Mouse (Mus musculus) ES-E14 (cell line): ENCODE results near the gene Mybpc3. TPM values are rescaled to one million over a fixed set of nuclear protein-coding genes. Genes with fewer than 3 reads are reported as not detected.

Experiments used
- DNase-seq: peaks from one replicate; pipeline ENCODE4 v3.0.0-alpha.2; 2013; ENCODE audit warnings: low read depth, low spot score
- H3K27ac ChIP-seq: 2 replicates; pipeline ENCODE4 v1.5.1; 2012; ENCODE audit warnings: low read depth, mild to moderate bottlenecking, low read length, moderate library complexity, mixed read lengths; ENCODE audit not compliant: poor library complexity, insufficient read depth, severe bottlenecking
- H3K36me3 ChIP-seq: 2 replicates; pipeline ENCODE4 v1.6.1; 2012; ENCODE audit warnings: mild to moderate bottlenecking, low read length, moderate library complexity, mixed read lengths; ENCODE audit not compliant: control insufficient read depth, poor library complexity, insufficient read depth, severe bottlenecking
- H3K4me1 ChIP-seq, 2 experiments: fragments of 150-350 bp in 1 of 2; sonication (generic) in 1 of 2; 2 replicates each; pipeline ENCODE4 v1.6.1; 2012; ENCODE audit warnings: low read length in 2 of 2, mild to moderate bottlenecking in 1 of 2, mixed read lengths in 1 of 2; ENCODE audit not compliant: control insufficient read depth in 2 of 2, insufficient read depth in 2 of 2, poor library complexity in 1 of 2
- H3K4me3 ChIP-seq, 2 experiments: fragments of 150-350 bp in 1 of 2; sonication (generic) in 1 of 2; 2 replicates each; pipeline ENCODE4 v1.5.1; 2012; ENCODE audit warnings: low read length in 2 of 2, low read depth in 1 of 2, mild to moderate bottlenecking in 1 of 2, mixed read lengths in 1 of 2; ENCODE audit not compliant: insufficient read depth in 1 of 2, poor library complexity in 1 of 2, severe bottlenecking in 1 of 2
- H3K9ac ChIP-seq: 2 replicates; pipeline ENCODE4 v1.6.1; 2012; ENCODE audit warnings: low read depth, mild to moderate bottlenecking, low read length, mixed read lengths; ENCODE audit not compliant: poor library complexity, insufficient read depth, severe bottlenecking
- H3K9me3 ChIP-seq: fragments of 150-350 bp; sonication (generic); 2 replicates; pipeline ENCODE4 v1.6.1; 2012; ENCODE audit warnings: low read depth, mild to moderate bottlenecking, low read length; ENCODE audit not compliant: control insufficient read depth, insufficient read depth
- CHD2 ChIP-seq: IDR thresholded peaks from 2 replicates; pipeline ENCODE4 v1.6.1; 2014; ENCODE audit warnings: mild to moderate bottlenecking, low read depth, low read length, inconsistent platforms
- HCFC1 ChIP-seq: IDR thresholded peaks from 2 replicates; pipeline ENCODE4 v1.6.1; 2012; ENCODE audit warnings: low read length, inconsistent platforms, borderline replicate concordance; ENCODE audit not compliant: insufficient read depth
- MAFK ChIP-seq: IDR thresholded peaks from 2 replicates; pipeline ENCODE4 v1.6.1; 2014; ENCODE audit warnings: mild to moderate bottlenecking, low read depth, low read length, inconsistent platforms; ENCODE audit not compliant: insufficient read depth
- ZC3H11A ChIP-seq: IDR thresholded peaks from 2 replicates; pipeline ENCODE4 v1.6.1; 2012; ENCODE audit warnings: low read depth, mild to moderate bottlenecking, inconsistent platforms, low read length, borderline replicate concordance
- ZNF384 ChIP-seq: IDR thresholded peaks from 2 replicates; pipeline ENCODE4 v1.6.1; 2012; ENCODE audit warnings: low read depth, low read length, inconsistent platforms
- in situ Hi-C, 2 experiments: fragments of 600-800 bp; cut with MboI; formaldehyde crosslinking; loops; one replicate each; pipeline ENCODE4 v1.15.1; 2025; ENCODE audit warnings: low sequenced_read_pairs in 2 of 2, inconsistent platforms in 1 of 2; ENCODE audit not compliant: unreplicated experiment in 2 of 2
- total RNA-seq: library from RNA; depleted of rRNA; stranded (reverse); fragments of 300-350 nt; gene quantifications from 2 replicates; pipeline ENCODE4 v1.2.3, GENCODE M21; 2012

Gene Mybpc3
- total RNA-seq, 1 experiment: 0.62 TPM

DNA sequence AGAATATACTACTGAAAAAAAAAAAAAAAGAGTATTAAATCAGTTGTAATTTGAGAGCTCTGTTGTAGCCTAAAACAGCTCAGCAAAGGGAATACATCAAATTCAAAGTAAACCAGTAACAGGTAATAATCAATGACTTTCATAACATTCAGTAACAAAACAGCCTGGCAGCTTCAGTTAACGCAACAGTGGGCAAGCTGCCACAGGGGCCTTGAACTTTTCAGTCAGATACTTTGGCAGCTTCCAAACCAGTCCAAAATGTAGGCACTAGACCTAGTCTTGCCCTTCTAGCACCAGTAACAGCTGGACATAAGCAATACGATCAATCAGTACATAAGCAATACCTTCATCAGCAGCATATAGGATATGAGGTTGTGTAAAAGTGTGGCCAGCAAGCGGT is 36.1 kb downstream of the Mybpc3 start:
- Histone ChIP-seq H3K36me3 (no peaks in the 10 kb centered on the region), H3K9ac (no peak overlapping the region), H3K27ac (no peak overlapping the region), H3K9me3 (no peaks in the 10 kb centered on the region), H3K4me1 (no peaks in the 10 kb centered on the region), H3K4me3 (no peak overlapping the region)
- in situ Hi-C loops: no loop called here
- DNase-seq: no peak
- TF ChIP-seq MAFK: no peak
- no peak for TF ChIP-seq ZNF384
- no peak for TF ChIP-seq CHD2
- no peak for TF ChIP-seq ZC3H11A

GRCm38 (mm10) chr2:91157002-91157752 is 39.2 kb downstream of the Mybpc3 start:
- Histone ChIP-seq H3K27ac (no peak overlapping the region), H3K9ac (no peak overlapping the region), H3K4me3 (no peak overlapping the region), H3K9me3 (no peaks in the 10 kb centered on the region), H3K4me1 (no peaks in the 10 kb centered on the region), H3K36me3 (no peaks in the 10 kb centered on the region)
- no peak for DNase-seq
- in situ Hi-C loops: no loop called here
- TF ChIP-seq MAFK (no peak), ZC3H11A (no peak), HCFC1 (no peak), ZNF384 (no peak), CHD2 (no peak)

GRCm38 (mm10) chr2:91160591-91160990 is 42.6 kb downstream of the Mybpc3 start:
- DNase-seq: no peak
- Histone ChIP-seq H3K27ac (no peak overlapping the region), H3K4me3 (no peak overlapping the region), H3K9me3 (no peaks in the 10 kb centered on the region), H3K9ac (no peak overlapping the region), H3K4me1 (no peaks in the 10 kb centered on the region), H3K36me3 (no peaks in the 10 kb centered on the region)
- in situ Hi-C loops: no loop called here
- TF ChIP-seq ZNF384 (no peak), ZC3H11A (no peak), CHD2 (no peak), HCFC1 (no peak), MAFK (no peak)

GRCm38 (mm10) chr2:91162952-91163351 is 45.0 kb downstream of the Mybpc3 start:
- no peak overlapping the region for H3K27ac ChIP-seq
- no peaks in the 10 kb centered on the region for H3K9me3 ChIP-seq
- in situ Hi-C loops: no loop called here
- no peak overlapping the region for H3K4me3 ChIP-seq
- TF ChIP-seq ZNF384: no peak
- TF ChIP-seq MAFK: no peak
- TF ChIP-seq ZC3H11A: no peak
- TF ChIP-seq HCFC1: no peak
- TF ChIP-seq CHD2: no peak
- no peaks in the 10 kb centered on the region for H3K36me3 ChIP-seq
- no peak overlapping the region for H3K9ac ChIP-seq
- no peaks in the 10 kb centered on the region for H3K4me1 ChIP-seq
- no peak for DNase-seq

GRCm38 (mm10) chr2:91163532-91163931 is 45.6 kb downstream of the Mybpc3 start:
- Histone ChIP-seq H3K9me3 (no peaks in the 10 kb centered on the region), H3K4me3 (no peak overlapping the region), H3K9ac (no peak overlapping the region), H3K27ac (no peak overlapping the region), H3K36me3 (no peaks in the 10 kb centered on the region), H3K4me1 (no peaks in the 10 kb centered on the region)
- DNase-seq: no peak
- TF ChIP-seq ZNF384: no peak
- no peak for TF ChIP-seq ZC3H11A
- in situ Hi-C loops: no loop called here
